Mouse (Mus musculus) thymus, adult 2 months (tissue): ENCODE data around the gene Cog2. TPM values are rescaled to one million over a fixed set of nuclear protein-coding genes. Genes with fewer than 3 reads are reported as not detected.

Source experiments
- DNase-seq: peaks from one replicate; pipeline ENCODE4 v3.0.0; 2021
- H3K27ac ChIP-seq: fragments of 200-500 bp; 2 replicates; pipeline ENCODE4 v1.5.1; 2012; ENCODE audit warnings: low read length, control low read depth; ENCODE audit not compliant: control insufficient read depth, insufficient read depth
- H3K27me3 ChIP-seq: fragments of 200-500 bp; 2 replicates; pipeline ENCODE4 v1.6.1; 2012; ENCODE audit warnings: mild to moderate bottlenecking, low read length, moderate library complexity, mixed read lengths; ENCODE audit not compliant: control insufficient read depth, insufficient read depth
- H3K36me3 ChIP-seq: fragments of 200-500 bp; 2 replicates; pipeline ENCODE4 v1.6.1; 2012; ENCODE audit warnings: mild to moderate bottlenecking, low read length, moderate library complexity; ENCODE audit not compliant: control insufficient read depth, insufficient read depth
- H3K4me1 ChIP-seq: fragments of 200-500 bp; replicated peaks from 2 replicates; pipeline ENCODE4 v1.6.1; 2012; ENCODE audit warnings: low read length; ENCODE audit not compliant: control insufficient read depth, insufficient read depth
- H3K4me3 ChIP-seq: fragments of 200-500 bp; 2 replicates; pipeline ENCODE4 v1.5.1; 2012; ENCODE audit warnings: mild to moderate bottlenecking, low read length, control low read depth, moderate library complexity; ENCODE audit not compliant: control insufficient read depth, insufficient read depth
- CTCF ChIP-seq: fragments of 200-500 bp; IDR thresholded peaks from 2 replicates; pipeline ENCODE4 v1.5.1; 2012; ENCODE audit warnings: mild to moderate bottlenecking, control low read depth, low read length, moderate library complexity, borderline replicate concordance; ENCODE audit not compliant: control insufficient read depth, poor library complexity, insufficient read depth; ENCODE audit errors: extremely low read depth
- POLR2A ChIP-seq: fragments of 200-500 bp; IDR thresholded peaks from 2 replicates; pipeline ENCODE4 v1.6.1; 2012; ENCODE audit warnings: mild to moderate bottlenecking, low read length, control low read depth, moderate library complexity; ENCODE audit not compliant: control insufficient read depth, poor library complexity, insufficient read depth; ENCODE audit errors: extremely low read depth
- WGBS: fragments of 180-500 bp; shearing (Covaris S2); methylation state at CpG from one replicate; pipeline ENCODE4 v1.1.7; 2018; 5-methylcytosine and 5-hydroxymethylcytosine counted together
- polyA plus RNA-seq: library from polyadenylated mRNA; depleted of rRNA; stranded (reverse); fragments of >200 nt; gene quantifications from 2 replicates; pipeline ENCODE4 v1.2.3, GENCODE M21; 2012

Gene Cog2
- polyA plus RNA-seq, 1 experiment: 33.8 TPM

- TF ChIP-seq CTCF (no peak), POLR2A (no peak)
- DNase-seq: no peak
- Histone ChIP-seq H3K36me3 (peaks cover 12% of the 10 kb centered on the region), H3K27me3 (no peaks in the 10 kb centered on the region), H3K4me1 (peaks cover 11% of the 10 kb centered on the region), H3K27ac (no peak overlapping the region), H3K4me3 (no peak overlapping the region)
- 94% methylated on average over 6 of the region's 6 CpGs for WGBS
Measured at GRCm38 (mm10) chr8:124521946-124522345, 1.4 kb downstream of the Cog2 start.

- Histone ChIP-seq H3K4me1 (peaks cover 9% of the 10 kb centered on the region), H3K36me3 (peaks cover 28% of the 10 kb centered on the region), H3K27me3 (no peaks in the 10 kb centered on the region), H3K27ac (no peak overlapping the region), H3K4me3 (no peak overlapping the region)
- no peak for TF ChIP-seq POLR2A
- TF ChIP-seq CTCF: no peak
- DNase-seq: no peak
- 96% methylated on average over 11 of the region's 11 CpGs for WGBS
Measured at GRCm38 (mm10) chr8:124526261-124526660, 5.7 kb downstream of the Cog2 start.

- TF ChIP-seq POLR2A (no peak), CTCF (no peak)
Measured at GRCm38 (mm10) chr8:124530076-124530475, 9.5 kb downstream of the Cog2 start.

GRCm38 (mm10) chr8:124530556-124530955, 10.0 kb downstream of the Cog2 start:
- H3K27ac ChIP-seq: no peak overlapping the region
- no peaks in the 10 kb centered on the region for H3K27me3 ChIP-seq
- TF ChIP-seq CTCF: no peak
- no peak for TF ChIP-seq POLR2A
- peaks cover 45% of the 10 kb centered on the region for H3K36me3 ChIP-seq
- DNase-seq: no peak
- WGBS: 93% methylated on average over 7 of the region's 7 CpGs
- H3K4me1 ChIP-seq: no peaks in the 10 kb centered on the region
- H3K4me3 ChIP-seq: no peak overlapping the region

More at GRCm38 (mm10) chr8:124530076-124530475, 9.5 kb downstream of the Cog2 start:
- no peak overlapping the region for H3K4me3 ChIP-seq
- peaks cover 41% of the 10 kb centered on the region for H3K36me3 ChIP-seq
- no peak for DNase-seq
- WGBS: 95% methylated on average over 14 of the region's 14 CpGs
- no peak overlapping the region for H3K27ac ChIP-seq
- H3K27me3 ChIP-seq: no peaks in the 10 kb centered on the region
- H3K4me1 ChIP-seq: no peaks in the 10 kb centered on the region

- TF ChIP-seq CTCF (no peak), POLR2A (no peak)
- WGBS: 92% methylated on average over 4 of the region's 4 CpGs
- Histone ChIP-seq H3K4me1 (no peaks in the 10 kb centered on the region), H3K27me3 (no peaks in the 10 kb centered on the region), H3K27ac (no peak overlapping the region), H3K36me3 (peaks cover 45% of the 10 kb centered on the region), H3K4me3 (no peak overlapping the region)
- DNase-seq: no peak
Measured at GRCm38 (mm10) chr8:124530996-124531395, 10.4 kb downstream of the Cog2 start.

GRCm38 (mm10) chr8:124532626-124533025, 12.1 kb downstream of the Cog2 start:
- no peak for DNase-seq
- no peak overlapping the region for H3K27ac ChIP-seq
- H3K27me3 ChIP-seq: no peaks in the 10 kb centered on the region
- peaks cover 39% of the 10 kb centered on the region for H3K36me3 ChIP-seq
- whole genome bisulfite sequencing: 97% methylated on average over 3 of the region's 3 CpGs
- no peak overlapping the region for H3K4me3 ChIP-seq
- no peak for TF ChIP-seq POLR2A
- no peak for TF ChIP-seq CTCF
- no peaks in the 10 kb centered on the region for H3K4me1 ChIP-seq

GRCm38 (mm10) chr8:124535451-124535850, 14.9 kb downstream of the Cog2 start:
- TF ChIP-seq CTCF (no peak), POLR2A (no peak)
- H3K27ac ChIP-seq: no peak overlapping the region
- no peak overlapping the region for H3K4me3 ChIP-seq
- H3K27me3 ChIP-seq: no peaks in the 10 kb centered on the region; the same call in 1 of the 2 replicates
- peaks cover 52% of the 10 kb centered on the region for H3K36me3 ChIP-seq
- DNase-seq: no peak
- 97% methylated on average over 5 of the region's 5 CpGs for WGBS
- no peaks in the 10 kb centered on the region for H3K4me1 ChIP-seq
